Mouse (Mus musculus): ENCODE measurements at regions not wholly inside any gene's neighbourhood (a gene's known extent, or its start where the extent isn't known, plus 50 kb on each side); places are given as distances from the start of the nearest gene placed in this dataset.

GRCm38 (mm10) chr8:126874846-126875245 lies 70.8 kb downstream of the Tomm20 start:
- TF ChIP-seq CTCF (IDR thresholded peaks at IDR 0.05; ENCODE audit: low read depth, low read length) (no peak), POLR2A (IDR thresholded peaks at IDR 0.05; ENCODE audit: insufficient read depth, low read length) (no peak), EP300 (IDR thresholded peaks at IDR 0.05; ENCODE audit: insufficient read depth, low read depth, low read length) (no peak)
